Mouse (Mus musculus): Measurements from ENCODE around the gene Trpm3.
A peak's percentile ranks its signal among the peaks of the same experiment; 100 is the strongest.
"Not testable (repeated sequence)": the region's sequence is repeated elsewhere in the genome, so short reads cannot be mapped to it uniquely, and the experiment has no call there.

The Trpm3 gene

DNA sequence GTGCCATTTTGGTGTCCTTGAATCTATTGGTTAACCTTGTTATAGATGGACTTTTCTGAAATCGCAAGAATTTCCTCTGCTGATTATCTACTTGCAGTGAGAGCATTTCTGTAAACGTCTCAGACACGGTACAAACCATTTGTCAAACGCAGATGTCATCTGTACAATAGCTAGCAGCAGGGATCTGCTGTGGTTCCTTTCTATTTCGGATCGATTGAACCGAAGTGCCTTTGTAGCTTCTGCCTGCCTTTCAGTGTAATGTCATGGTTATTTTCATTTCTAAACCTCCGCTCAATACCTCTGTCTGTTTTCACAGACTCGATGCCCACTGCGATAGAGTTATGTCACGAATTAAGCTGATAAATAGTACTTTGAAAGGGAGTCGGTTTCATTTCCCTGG is 708.9 kb downstream of the Trpm3 start:
- DNase-seq (ENCODE audit: low spot score in 2 of 2), result no peak

DNA sequence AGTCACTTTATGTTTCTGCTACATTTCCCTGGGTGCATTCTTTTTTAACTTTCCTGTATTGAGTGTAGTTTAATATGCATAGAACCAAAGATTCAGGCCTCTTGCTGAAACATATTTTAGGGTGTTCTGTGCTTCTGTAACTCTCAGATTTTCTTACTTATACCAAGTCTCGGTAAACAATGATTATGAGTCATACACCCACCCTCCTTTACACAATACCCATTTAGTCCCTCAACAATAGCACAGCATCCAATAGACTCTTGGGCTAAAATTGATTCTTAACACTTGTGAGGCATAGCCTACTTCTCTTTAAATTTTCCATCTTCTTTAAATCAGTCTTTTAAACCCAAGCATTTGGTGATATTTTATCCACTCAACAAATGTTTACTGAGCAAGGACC is 709.4 kb downstream of the Trpm3 start:
- DNase-seq (ENCODE audit: low spot score in 2 of 2), result no peak

DNA sequence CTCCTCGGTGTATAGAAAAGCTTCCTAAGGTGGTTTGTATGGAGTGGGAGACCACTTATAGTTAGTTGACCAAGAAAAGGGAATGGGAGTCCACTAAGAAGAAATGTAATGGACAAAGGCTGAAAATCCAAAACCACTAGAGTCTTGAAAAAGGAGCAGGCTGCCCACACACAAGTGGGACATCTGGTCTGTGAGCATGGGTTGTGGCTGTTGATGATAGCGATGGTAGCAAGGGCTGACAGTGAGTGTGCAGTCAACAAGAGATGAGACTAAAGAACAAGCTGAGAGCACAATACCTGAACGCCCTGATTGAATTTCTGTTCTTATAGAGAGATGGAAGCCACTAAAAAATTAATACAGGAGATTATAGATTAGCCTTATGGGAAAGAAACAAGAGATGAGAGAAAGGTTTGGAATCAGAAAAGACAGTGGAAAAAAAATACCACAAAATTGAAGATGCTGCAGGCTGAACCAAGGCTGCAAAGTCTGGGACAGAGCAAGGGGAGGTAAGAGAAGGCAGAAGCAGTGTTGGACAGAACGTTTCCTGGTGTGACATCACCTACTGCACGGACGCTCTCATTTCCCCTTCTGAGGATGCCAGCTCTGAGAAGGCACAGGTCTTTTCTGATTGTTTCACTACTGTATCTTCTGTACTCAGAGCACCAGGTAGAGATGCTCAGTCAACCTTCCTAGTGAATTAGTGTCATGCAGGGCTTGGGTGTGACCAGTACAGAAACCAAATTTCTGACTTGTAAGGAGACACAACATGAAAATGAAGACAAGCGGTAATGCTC is 710.1 kb downstream of the Trpm3 start:
- DNase-seq (ENCODE audit: low spot score in 2 of 2), result no peak

- DNase-seq (ENCODE audit: low spot score in 2 of 2), result not testable (repeated sequence)
Observed at GRCm38 (mm10) chr19:22851423-22851822, 712.6 kb downstream of the Trpm3 start.

DNA sequence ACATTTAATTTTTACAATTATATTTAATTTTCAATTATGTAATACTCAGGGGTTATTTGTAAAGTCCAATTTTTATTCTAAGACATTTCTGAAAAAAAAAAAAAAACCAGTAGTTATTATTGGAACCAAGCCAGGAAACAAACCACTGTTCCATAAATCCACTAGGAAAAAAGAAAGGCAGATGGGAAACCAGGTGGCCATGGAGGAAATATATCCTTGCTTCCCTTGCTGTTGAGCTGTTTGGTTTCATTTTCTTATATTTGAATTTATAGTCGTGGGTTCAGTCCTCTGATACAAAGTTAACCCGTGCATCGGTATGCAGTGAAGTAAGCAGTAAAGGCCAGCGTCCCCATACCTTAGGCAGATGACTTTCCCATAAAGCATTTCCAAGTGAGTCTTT is 720.8 kb downstream of the Trpm3 start:
- no peak for DNase-seq (ENCODE audit: low spot score in 2 of 2)

- DNase-seq (ENCODE audit: low spot score in 2 of 2), result peak in 1 of 2 experiments; percentile 31
Observed at GRCm38 (mm10) chr19:22867456-22867855, 728.6 kb downstream of the Trpm3 start.

DNA sequence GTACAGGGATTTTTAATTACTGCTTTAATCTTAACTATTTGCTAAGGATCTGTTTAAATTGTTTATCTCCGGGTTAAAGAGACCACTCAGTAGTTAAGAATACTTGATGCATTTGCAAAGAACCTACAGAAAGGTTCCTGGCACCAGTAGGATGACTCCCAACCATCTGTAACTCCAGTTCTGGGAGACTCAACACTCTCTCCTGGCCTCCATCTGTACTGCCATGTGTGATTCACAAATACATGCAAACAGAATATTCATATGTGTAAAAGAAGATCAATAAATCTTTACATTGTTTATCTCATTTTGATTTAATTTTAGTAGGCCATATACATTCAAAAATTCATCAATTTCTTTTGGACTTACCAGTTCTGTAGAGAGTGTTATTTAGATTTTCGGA is 731.0 kb downstream of the Trpm3 start:
- DNase-seq (ENCODE audit: low spot score in 2 of 2), result no peak

DNA sequence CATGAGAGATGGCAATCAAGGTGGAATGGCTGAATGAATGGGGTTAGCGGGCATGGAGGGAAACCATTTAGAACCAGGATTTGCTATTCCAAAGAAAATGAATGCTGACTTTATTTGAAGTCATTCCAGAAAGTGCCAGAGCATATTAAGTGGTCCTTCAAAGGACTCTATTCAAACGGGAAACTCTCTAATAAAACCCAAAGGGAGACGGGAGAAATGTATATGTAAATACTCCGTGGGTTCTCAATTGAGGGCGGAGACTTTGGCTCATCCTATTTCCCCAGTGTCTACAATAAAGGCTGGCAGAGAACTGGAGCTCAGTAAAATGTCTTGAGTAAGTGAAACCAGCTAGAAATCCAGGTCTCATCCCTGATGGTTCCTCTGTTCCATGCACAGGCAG is 733.6 kb downstream of the Trpm3 start:
- no peak for DNase-seq (ENCODE audit: low spot score in 2 of 2)

DNA sequence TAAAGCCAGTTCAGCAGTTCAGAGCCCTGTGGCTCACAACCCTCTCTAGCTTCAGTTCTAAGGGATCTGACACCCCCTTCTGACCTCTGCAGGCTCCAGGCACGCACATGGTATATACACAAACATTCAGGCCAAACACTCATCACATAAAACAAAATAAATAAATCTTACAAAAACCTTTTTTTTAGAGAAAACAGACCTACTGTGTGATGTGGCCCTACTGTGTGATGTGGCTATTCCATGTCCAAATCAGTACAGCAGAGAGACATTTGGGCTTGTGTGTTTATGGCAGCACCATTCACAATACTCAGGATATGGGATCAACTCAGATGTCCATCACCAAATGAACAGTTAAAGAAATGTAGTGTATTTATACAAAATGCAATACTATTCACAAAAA is 741.4 kb downstream of the Trpm3 start:
- DNase-seq (ENCODE audit: low spot score in 2 of 2), result no peak

GRCm38 (mm10) chr19:22882670-22883111 is 743.8 kb downstream of the Trpm3 start:
- DNase-seq (ENCODE audit: low spot score in 2 of 2), result peak in 1 of 2 experiments; percentile 35

DNA sequence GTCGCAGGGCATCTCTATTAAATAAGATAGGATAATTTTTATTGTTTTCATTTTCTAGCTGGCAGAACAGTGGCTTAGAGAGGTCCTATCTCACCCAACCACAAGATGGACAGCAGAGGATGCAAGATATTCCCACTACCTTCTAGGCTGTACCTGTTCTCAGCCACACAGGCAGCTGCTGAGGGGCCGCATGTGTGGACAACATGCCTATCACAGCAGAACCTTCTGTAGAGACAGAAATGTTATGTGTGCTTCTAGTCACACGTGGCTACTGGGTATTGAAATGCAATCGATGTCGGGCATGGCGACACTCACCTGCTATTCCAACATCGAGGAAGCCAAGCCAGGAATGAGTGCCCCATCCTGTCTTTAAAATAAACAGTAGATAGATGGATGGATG is 744.3 kb downstream of the Trpm3 start:
- no peak for DNase-seq (ENCODE audit: low spot score in 2 of 2)

GRCm38 (mm10) chr19:22883744-22884317 is 745.0 kb downstream of the Trpm3 start:
- peak; percentile 53 to 82 for DNase-seq (ENCODE audit: low spot score in 2 of 2)

GRCm38 (mm10) chr19:22884357-22884756 is 745.5 kb downstream of the Trpm3 start:
- peak in 1 of 2 experiments; percentile 60 for DNase-seq (ENCODE audit: low spot score in 2 of 2)

GRCm38 (mm10) chr19:22885051-22885450 is 746.2 kb downstream of the Trpm3 start:
- no peak for DNase-seq (ENCODE audit: low spot score in 2 of 2)

DNA sequence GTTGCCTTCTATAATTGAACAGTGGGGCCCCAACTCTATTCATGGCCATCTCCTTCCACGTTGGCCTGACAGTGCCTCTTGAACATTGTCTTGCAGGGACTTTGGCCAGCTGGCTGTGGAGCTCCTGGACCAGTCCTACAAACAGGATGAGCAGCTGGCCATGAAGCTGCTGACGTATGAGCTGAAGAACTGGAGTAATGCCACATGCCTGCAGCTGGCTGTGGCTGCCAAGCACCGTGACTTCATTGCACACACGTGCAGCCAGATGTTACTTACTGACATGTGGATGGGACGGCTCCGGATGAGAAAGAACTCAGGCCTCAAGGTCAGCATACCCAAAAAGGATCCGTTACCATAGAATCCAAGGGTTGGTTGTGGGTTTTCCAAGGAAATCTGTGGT is 763.0 kb downstream of the Trpm3 start:
- DNase-seq (ENCODE audit: low spot score in 2 of 2), result no peak

DNA sequence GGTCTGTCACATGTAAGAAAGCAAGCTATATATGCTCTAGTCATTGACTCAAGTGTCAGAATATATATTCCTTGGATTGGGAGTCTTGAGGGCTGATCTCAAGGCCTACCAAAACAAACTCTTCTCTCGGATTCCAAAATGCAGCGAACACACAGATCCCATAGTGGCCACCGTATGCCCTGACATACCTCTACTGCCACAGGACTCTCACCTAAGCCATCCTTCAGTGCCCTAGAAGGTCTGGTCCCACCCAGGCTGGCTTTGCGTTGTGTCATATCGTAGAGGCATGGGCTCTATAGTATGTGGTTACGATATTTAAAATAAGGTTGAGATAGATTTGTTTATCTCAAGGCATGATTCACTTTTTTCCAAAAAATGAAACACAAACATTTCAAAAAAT is 763.5 kb downstream of the Trpm3 start:
- DNase-seq (ENCODE audit: low spot score in 2 of 2), result no peak

DNA sequence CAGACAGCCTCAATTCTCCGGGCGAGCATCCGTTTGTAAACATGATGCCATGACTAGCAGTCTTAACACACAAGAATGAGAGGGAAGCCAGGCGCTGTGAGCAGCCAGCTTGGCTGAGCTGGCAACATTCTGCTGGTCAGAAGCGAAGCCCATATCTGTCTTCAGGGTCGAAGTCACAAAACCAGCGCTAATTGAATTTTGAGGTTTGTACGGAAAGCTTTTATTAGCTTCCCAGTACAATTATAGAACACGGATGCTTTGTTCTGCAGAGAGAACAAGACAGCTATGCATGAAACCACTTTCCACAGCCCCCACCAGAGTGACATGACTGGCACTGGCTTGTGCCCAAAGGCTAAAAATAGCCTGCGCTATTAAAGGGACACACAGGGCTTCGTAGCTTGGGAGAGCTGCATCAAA is 766.2 kb downstream of the Trpm3 start:
- DNase-seq (ENCODE audit: low spot score in 2 of 2), result peak in 1 of 2 experiments; percentile 81

DNA sequence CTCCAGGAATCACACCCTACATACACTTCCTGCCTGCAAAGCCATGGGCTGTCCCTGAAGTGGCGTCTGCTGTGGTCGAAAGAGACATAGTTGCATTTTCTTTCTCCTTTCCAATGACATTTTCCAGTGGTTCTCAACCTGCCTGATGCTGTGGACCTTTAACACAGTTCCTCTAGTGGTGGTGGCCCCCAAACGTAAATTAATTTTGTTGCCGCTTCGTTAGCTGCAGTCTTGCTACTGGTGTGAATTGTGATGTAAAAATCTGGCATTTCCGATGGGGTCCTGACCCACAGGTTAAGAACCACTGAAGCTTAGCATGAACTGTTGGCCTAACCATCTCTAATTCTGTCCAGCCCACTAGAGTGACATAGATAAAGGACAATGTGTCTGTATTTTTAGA is 771.8 kb downstream of the Trpm3 start:
- no peak for DNase-seq (ENCODE audit: low spot score in 2 of 2)

DNA sequence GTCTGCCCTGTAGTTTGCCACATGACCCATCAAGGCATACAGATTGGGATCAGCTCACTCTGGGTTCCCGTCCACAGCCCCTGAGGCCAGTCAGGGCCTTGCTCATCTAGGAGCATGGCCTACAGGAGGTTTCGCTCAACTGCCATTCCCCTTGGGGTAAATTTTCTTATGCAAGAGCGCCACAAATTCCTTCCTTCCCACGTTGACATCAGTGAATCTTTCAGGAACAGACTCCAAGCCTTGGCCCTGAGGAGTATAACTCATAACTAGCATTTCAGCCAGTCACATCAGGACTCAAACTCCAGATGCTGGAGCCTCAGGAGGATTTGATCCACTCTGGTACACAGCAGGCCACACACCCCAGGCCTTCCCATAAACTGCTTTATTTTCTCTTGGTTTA is 774.1 kb downstream of the Trpm3 start:
- DNase-seq (ENCODE audit: low spot score in 2 of 2), result no peak

DNA sequence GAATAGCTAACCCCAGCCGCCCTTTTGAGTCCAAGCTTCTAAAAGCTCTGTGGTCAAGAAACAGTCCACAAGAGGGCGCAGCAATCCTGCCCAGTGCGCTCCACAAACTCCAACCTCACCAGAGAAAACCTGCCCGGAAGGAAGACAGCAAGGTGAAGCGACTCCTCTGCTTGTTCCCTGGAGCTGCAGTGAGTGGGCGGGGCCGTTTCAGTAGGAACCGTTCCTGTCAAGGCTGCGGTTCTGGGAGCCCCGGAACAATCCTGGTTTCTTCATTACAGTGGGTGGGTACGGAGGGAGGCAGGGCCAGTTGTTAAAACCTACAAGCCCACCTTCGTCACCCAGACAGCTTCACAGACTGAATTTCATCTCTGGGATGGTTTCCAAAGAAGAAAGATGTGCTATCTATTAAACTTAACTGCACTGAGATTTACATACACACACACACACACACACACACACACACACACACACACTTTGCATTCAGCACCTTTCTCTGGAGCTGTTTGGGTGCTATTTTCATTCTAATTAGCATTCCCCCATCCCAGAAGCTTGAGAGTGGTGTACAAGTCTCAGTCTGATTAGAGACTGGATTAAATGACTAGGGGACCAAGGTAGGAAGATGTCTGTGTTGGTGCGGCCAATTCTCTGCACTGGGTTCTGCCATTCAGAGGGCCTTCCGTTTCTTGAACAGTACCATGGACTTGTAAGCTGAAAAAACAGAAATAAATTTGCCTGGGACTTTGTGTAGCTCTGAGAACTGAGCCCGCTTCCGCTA is 777.2 kb downstream of the Trpm3 start:
- peak; percentile 85 to 92 for DNase-seq (ENCODE audit: low spot score in 2 of 2)

DNA sequence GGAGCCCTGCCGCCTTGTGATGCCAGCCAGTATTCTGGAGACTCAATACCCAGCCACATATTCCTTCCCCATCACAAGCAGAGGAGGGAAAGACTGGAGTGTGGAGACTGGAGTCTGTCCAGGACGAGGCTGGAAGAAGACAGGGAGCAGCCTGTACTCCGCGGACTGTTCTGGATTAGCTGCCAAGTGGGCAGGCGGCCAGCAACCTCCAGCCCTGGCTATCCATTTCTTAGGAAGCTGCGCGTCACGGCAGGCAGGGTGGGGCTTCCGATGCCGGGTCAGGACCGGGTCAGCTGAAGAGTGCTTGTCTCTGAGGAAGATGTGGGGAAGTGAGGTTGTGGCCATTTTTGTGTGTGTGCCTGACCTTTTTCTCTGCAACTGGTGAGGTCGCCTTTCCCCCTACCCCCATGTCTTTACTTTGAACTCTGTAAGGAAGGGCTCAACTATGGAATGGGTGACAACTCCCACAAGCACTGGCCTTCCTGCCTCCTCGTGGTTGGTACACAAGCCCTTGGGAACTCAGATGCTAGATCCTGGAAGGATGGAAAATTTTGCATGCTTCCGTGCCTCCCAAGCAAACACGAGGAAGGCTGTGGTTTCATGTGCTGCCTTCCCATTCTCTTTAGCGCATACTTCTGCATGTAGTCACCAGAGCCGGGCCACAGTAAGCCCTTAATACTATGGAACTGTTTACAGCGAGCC is 777.9 kb downstream of the Trpm3 start:
- peak; percentile 95 for DNase-seq (ENCODE audit: low spot score in 2 of 2)

DNA sequence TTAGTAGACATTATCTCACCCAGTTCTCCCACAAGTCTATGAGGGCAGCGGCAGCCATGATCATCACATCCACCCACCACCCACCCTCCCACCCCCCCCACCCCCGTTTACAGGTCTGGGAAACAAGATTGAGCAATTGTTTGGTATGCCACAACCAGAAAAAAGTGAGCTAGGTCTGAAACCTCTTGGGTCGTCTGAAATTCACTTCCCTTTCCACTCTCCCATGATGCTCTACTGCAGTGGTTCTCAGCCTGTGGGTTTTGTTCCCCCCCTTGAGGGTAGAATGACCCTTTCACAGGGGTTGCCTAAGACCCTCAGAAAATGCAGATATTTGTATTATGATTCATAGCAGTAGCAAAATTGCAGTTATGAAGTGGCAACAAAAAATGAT is 778.5 kb downstream of the Trpm3 start:
- no peak for DNase-seq (ENCODE audit: low spot score in 2 of 2)
